Mouse (Mus musculus) intestine, postnatal 0 days (tissue): Measurements from ENCODE around the gene Gm10203. TPM values are rescaled to one million over a fixed set of nuclear protein-coding genes. Genes with fewer than 3 reads are reported as not detected.

Experiments used
- ATAC-seq: fragments of 200-750 bp; cut with Nextera tagmentation; 2 replicates; pipeline ENCODE4 v1.8.0; 2017; ENCODE audit warnings: mild to moderate bottlenecking, moderate TSS enrichment, moderate library complexity
- H3K27ac ChIP-seq: fragments of 300-500 bp; sonication (generic); 2 replicates; pipeline ENCODE4 v1.5.1; 2014; ENCODE audit warnings: mild to moderate bottlenecking, low read depth, low read length, moderate library complexity
- H3K27me3 ChIP-seq: fragments of 300-500 bp; sonication (generic); replicated peaks from 2 replicates; pipeline ENCODE4 v1.6.1; 2014; ENCODE audit warnings: low read length, mixed read lengths; ENCODE audit not compliant: control insufficient read depth, insufficient read depth
- H3K36me3 ChIP-seq: fragments of 300-500 bp; sonication (generic); 2 replicates; pipeline ENCODE4 v1.6.1; 2014; ENCODE audit warnings: mild to moderate bottlenecking, moderate library complexity; ENCODE audit not compliant: control insufficient read depth, insufficient read depth
- H3K4me1 ChIP-seq: fragments of 300-500 bp; sonication (generic); replicated peaks from 2 replicates; pipeline ENCODE4 v1.6.1; 2014; ENCODE audit warnings: antibody characterized with exemption, low read length, mixed read lengths; ENCODE audit not compliant: control insufficient read depth, insufficient read depth
- H3K4me2 ChIP-seq: fragments of 300-500 bp; sonication (generic); replicated peaks from 2 replicates; pipeline ENCODE4 v1.6.1; 2014; ENCODE audit warnings: low read depth, mild to moderate bottlenecking, moderate library complexity
- H3K4me3 ChIP-seq: fragments of 300-500 bp; sonication (generic); 2 replicates; pipeline ENCODE4 v1.5.1; 2014; ENCODE audit warnings: low read depth, low read length
- H3K9ac ChIP-seq: fragments of 300-500 bp; sonication (generic); 2 replicates; pipeline ENCODE4 v1.6.1; 2014; ENCODE audit warnings: mild to moderate bottlenecking, low read depth, low read length
- H3K9me3 ChIP-seq: fragments of 300-500 bp; sonication (generic); 2 replicates; pipeline ENCODE4 v1.6.1; 2016; ENCODE audit warnings: mixed run types; ENCODE audit not compliant: control insufficient read depth
- CTCF ChIP-seq: sonication (generic); IDR thresholded peaks from 2 replicates; pipeline ENCODE4 v1.5.1; 2016; ENCODE audit warnings: low read depth, mild to moderate bottlenecking, control low read depth, antibody characterized with exemption, moderate library complexity
- WGBS: fragments of 180-500 bp; shearing (Covaris S2); extraction: QIAGEN DNeasy Blood & Tissue Kit; methylation state at CpG from one replicate; pipeline ENCODE4 v1.1.7; 2014; 5-methylcytosine and 5-hydroxymethylcytosine counted together
- polyA plus RNA-seq: library from polyadenylated mRNA; unstranded; fragments of >200 nt; fragmentation: Nextera tagmentation; extraction: Ambion mirVana; gene quantifications from 2 replicates; pipeline ENCODE4 v1.2.1, GENCODE M21; 2015

The Gm10203 gene
- polyA plus RNA-seq, 1 experiment from 2014 or later = not detected

- TF ChIP-seq CTCF = no peak
- WGBS = 4% methylated on average over 36 of the region's 36 CpGs
- Histone ChIP-seq H3K4me1 (no peaks in the 10 kb centered on the region), H3K9ac (peak overlapping the region; percentile 27), H3K36me3 (no peaks in the 10 kb centered on the region), H3K4me3 (peak overlapping the region; percentile 48), H3K27ac (peak overlapping the region; percentile 22), H3K4me2 (peak overlapping the region; percentile 61), H3K9me3 (no peaks in the 10 kb centered on the region), H3K27me3 (no peaks in the 10 kb centered on the region)
- ATAC-seq = peak; percentile 83
Observed at GRCm38 (mm10) chr6:149141393-149142173, 11.6 kb downstream of the Gm10203 start.

- no peak for TF ChIP-seq CTCF
- ATAC-seq = no peak
- Histone ChIP-seq H3K4me1 (no peaks in the 10 kb centered on the region), H3K4me3 (no peak overlapping the region), H3K9me3 (no peaks in the 10 kb centered on the region), H3K27ac (no peak overlapping the region), H3K9ac (no peak overlapping the region), H3K27me3 (no peaks in the 10 kb centered on the region), H3K36me3 (no peaks in the 10 kb centered on the region), H3K4me2 (no peak overlapping the region)
- 73% methylated on average over 1 of the region's 1 CpGs for WGBS
Observed at GRCm38 (mm10) chr6:149145143-149145542, 15.2 kb downstream of the Gm10203 start.

DNA sequence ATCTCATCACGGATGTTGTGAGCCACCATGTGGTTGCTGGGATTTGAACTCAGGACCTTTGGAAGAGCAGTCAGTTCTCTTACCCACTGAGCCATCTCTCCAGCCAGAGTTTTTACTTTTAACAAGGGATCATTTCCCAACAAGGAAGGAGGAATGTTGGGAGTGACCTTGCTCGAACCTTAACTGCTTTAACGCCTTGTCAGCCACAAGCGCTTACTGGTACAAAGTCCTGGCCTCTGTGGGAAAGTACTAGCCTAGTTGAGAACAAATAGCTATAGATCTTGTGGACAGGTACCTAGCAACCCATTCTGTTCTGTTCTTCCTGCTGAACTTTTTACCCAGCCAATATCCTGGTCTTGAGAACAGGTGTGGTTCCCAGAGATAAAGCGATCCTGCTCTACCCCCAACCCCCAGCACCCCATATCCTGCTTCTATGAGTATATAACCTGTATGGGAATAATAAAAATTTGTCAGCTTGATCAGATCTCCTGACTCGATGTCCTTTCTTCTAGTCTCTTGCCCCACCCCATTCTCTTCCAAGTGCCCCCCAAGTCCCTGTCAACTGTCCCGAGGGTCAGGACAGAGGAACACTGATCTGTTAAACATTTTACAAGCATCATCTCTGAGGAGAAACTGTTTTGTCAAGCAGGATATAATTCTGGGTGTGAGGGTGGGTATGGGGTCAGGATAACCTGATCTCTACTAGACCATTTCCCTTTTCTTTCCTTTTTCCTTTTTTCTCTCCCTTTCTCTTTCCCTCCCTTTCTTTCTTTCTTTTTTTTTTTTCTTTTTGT, 18.7 kb downstream of the Gm10203 start:
- ATAC-seq = peak; percentile 96
- WGBS = 27% methylated on average over 7 of the region's 7 CpGs
- Histone ChIP-seq H3K4me3 (no peak overlapping the region), H3K4me2 (no peak overlapping the region), H3K4me1 (no peaks in the 10 kb centered on the region), H3K9me3 (no peaks in the 10 kb centered on the region), H3K9ac (no peak overlapping the region), H3K27ac (peak overlapping the region; percentile 81), H3K36me3 (no peaks in the 10 kb centered on the region), H3K27me3 (no peaks in the 10 kb centered on the region)
- TF ChIP-seq CTCF = peak; percentile 23; the same call in 1 of the 2 replicates

- Histone ChIP-seq H3K9ac (no peak overlapping the region), H3K4me2 (no peak overlapping the region), H3K9me3 (no peaks in the 10 kb centered on the region), H3K4me3 (no peak overlapping the region), H3K36me3 (peaks cover 6% of the 10 kb centered on the region; the same call in 1 of the 2 replicates), H3K27ac (no peak overlapping the region), H3K4me1 (no peaks in the 10 kb centered on the region), H3K27me3 (no peaks in the 10 kb centered on the region)
- 88% methylated on average over 2 of the region's 2 CpGs for WGBS
- no peak for TF ChIP-seq CTCF
- ATAC-seq = no peak
Observed at GRCm38 (mm10) chr6:149152119-149152518, 22.1 kb downstream of the Gm10203 start.

DNA sequence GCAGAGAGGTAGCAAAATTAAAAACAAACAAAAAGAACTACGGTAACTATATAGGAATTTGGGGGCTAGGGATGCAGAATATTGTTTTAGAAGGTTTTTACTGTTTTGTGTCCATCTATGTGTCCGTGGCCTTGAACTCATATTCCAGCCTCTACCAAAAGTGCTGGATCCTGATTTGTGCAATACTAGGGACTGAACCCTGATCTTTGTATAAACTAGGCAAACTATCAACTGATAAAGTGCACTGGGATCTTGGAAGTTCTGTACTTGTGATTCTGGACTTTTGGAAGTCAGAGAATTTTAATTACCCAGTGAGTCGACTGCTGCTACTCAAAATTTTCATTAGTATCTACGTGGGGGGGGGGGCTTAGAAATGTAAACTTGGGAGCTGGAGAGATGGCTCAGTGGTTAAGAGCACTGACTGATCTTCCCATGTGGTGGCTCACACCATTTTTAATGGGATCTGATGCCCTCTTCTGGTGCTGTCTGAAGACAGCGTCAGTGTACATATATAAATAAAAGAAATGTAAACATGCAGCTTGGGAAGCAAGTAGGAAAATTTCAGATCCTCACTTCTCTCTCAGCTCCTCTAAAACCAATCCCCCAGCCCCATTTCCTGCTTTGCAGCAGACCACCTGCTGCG, 23.6 kb downstream of the Gm10203 start:
- 35% methylated on average over 6 of the region's 6 CpGs for WGBS
- Histone ChIP-seq H3K4me1 (no peaks in the 10 kb centered on the region), H3K27ac (no peak overlapping the region), H3K27me3 (no peaks in the 10 kb centered on the region), H3K9ac (no peak overlapping the region), H3K9me3 (no peaks in the 10 kb centered on the region), H3K36me3 (peaks cover 7% of the 10 kb centered on the region; the same call in 1 of the 2 replicates), H3K4me3 (no peak overlapping the region), H3K4me2 (no peak overlapping the region)
- no peak for ATAC-seq
- TF ChIP-seq CTCF = peak; percentile 54
